Mouse (Mus musculus): ENCODE results near the gene Myh6.
"Not testable (repeated sequence)": the region's sequence is repeated elsewhere in the genome, so short reads cannot be mapped to it uniquely, and the experiment has no call there.

The Myh6 gene

GRCm38 (mm10) chr14:54966320-54966977, at the start of gene Myh6:
Gene Myh6 (minus strand): TSS chr14:54966927.
- no peak for DNase-seq

- peak in 1 of 2 experiments; percentile 24 for DNase-seq
Observed at GRCm38 (mm10) chr14:55015767-55016111, 49.0 kb upstream of the Myh6 start.

GRCm38 (mm10) chr14:55014991-55015766, 48.5 kb upstream of the Myh6 start, which contains the start of gene Ngdn:
Gene Ngdn (plus strand): TSS chr14:55015454.
- peak; percentile 99 for DNase-seq

- DNase-seq, result no peak
Observed at GRCm38 (mm10) chr14:55014591-55014990, 47.9 kb upstream of the Myh6 start.

- DNase-seq, result peak; percentile 37 to 52
Observed at GRCm38 (mm10) chr14:55011116-55011515, 44.4 kb upstream of the Myh6 start.

GRCm38 (mm10) chr14:55008417-55008816, 41.7 kb upstream of the Myh6 start:
- DNase-seq, result no peak

- no peak for DNase-seq
Observed at GRCm38 (mm10) chr14:55007120-55007908, 40.6 kb upstream of the Myh6 start.

- DNase-seq, result no peak
Observed at GRCm38 (mm10) chr14:55006541-55006940, 39.8 kb upstream of the Myh6 start.

GRCm38 (mm10) chr14:55005967-55006366, 39.2 kb upstream of the Myh6 start:
- no peak for DNase-seq

GRCm38 (mm10) chr14:55005506-55005905, 38.8 kb upstream of the Myh6 start:
- DNase-seq, result no peak

GRCm38 (mm10) chr14:55003878-55004855, 37.4 kb upstream of the Myh6 start:
- no peak for DNase-seq

- DNase-seq, result peak in 1 of 2 experiments; percentile 8
Observed at GRCm38 (mm10) chr14:55002687-55003120, 36.0 kb upstream of the Myh6 start.

GRCm38 (mm10) chr14:55001938-55002686, 35.4 kb upstream of the Myh6 start:
- no peak for DNase-seq

GRCm38 (mm10) chr14:55001446-55001845, 34.7 kb upstream of the Myh6 start:
- no peak for DNase-seq

- DNase-seq, result no peak
Observed at GRCm38 (mm10) chr14:55000814-55001213, 34.1 kb upstream of the Myh6 start.

GRCm38 (mm10) chr14:54999868-55000267, 33.1 kb upstream of the Myh6 start:
- not testable (repeated sequence) for DNase-seq

GRCm38 (mm10) chr14:54998680-54999079, 32.0 kb upstream of the Myh6 start:
- no peak for DNase-seq

GRCm38 (mm10) chr14:54997297-54997696, 30.6 kb upstream of the Myh6 start:
- no peak for DNase-seq

GRCm38 (mm10) chr14:54996793-54997192, 30.1 kb upstream of the Myh6 start:
- DNase-seq, result no peak

- DNase-seq, result no peak
Observed at GRCm38 (mm10) chr14:54995457-54996138, 28.9 kb upstream of the Myh6 start.

GRCm38 (mm10) chr14:54994869-54995186, 28.1 kb upstream of the Myh6 start:
- DNase-seq, result no peak

All from kidney, postnatal 4 days (tissue).